Mouse (Mus musculus): ENCODE results near the gene 3830406C13Rik. TPM values are rescaled to one million over a fixed set of nuclear protein-coding genes. Genes with fewer than 3 reads are reported as not detected.

3830406C13Rik gene
- total RNA-seq, 1 experiment = 8.3 TPM

DNA sequence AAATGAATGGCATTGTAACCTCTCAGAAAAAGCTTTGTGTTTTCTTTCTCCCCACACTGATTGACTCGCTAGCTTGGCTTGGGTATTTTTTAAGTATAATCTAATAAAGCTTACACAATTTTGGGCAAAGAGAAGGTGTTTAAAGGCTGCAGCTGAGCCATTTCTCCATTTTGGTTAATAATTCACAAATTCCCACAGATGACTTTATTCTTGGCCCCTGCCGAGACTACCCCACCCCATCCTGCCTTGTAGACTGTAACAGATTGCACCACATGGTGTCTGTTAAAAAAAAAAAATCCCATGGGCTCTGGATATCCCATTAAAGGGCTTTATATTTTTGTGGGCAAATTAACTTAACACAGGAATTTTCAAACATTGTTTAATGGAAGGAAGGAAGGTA, 19.1 kb downstream of the 3830406C13Rik start:
- no peak overlapping the region for H3K27ac ChIP-seq (ENCODE audit: insufficient read depth, low read depth, low read length, poor library complexity, severe bottlenecking)
- H3K9ac ChIP-seq (ENCODE audit: insufficient read depth, low read depth, low read length, poor library complexity, severe bottlenecking) = no peak overlapping the region
- no peak overlapping the region for H3K4me3 ChIP-seq (ENCODE audit: insufficient read depth in 1 of 2, low read depth in 1 of 2, low read length in 2 of 2, poor library complexity in 1 of 2, severe bottlenecking in 1 of 2)
- no peaks in the 10 kb centered on the region; the same call in 1 of the 2 replicates for H3K36me3 ChIP-seq (ENCODE audit: control insufficient read depth, insufficient read depth, low read length, poor library complexity, severe bottlenecking)
- in situ Hi-C loops (cut with MboI; ENCODE audit: low sequenced_read_pairs in 2 of 2, unreplicated experiment in 2 of 2) = no loop called here
- no peaks in the 10 kb centered on the region for H3K9me3 ChIP-seq (ENCODE audit: control insufficient read depth, insufficient read depth, low read depth, low read length)
- no peak for DNase-seq (ENCODE audit: low read depth, low spot score)
- H3K4me1 ChIP-seq (ENCODE audit: control insufficient read depth in 2 of 2, insufficient read depth in 2 of 2, low read length in 2 of 2, poor library complexity in 1 of 2) = peaks cover 2 to 9% of the 10 kb centered on the region in 2 experiments; a peak in 2 of 4 replicates
- TF ChIP-seq ZNF384 (IDR thresholded peaks at IDR 0.05; ENCODE audit: low read depth, low read length) (no peak), HCFC1 (IDR thresholded peaks at IDR 0.05; ENCODE audit: borderline replicate concordance, insufficient read depth, low read length) (no peak), CHD2 (IDR thresholded peaks at IDR 0.05; ENCODE audit: low read depth, low read length) (no peak), MAFK (IDR thresholded peaks at IDR 0.05; ENCODE audit: insufficient read depth, low read depth, low read length) (no peak), ZC3H11A (IDR thresholded peaks at IDR 0.05; ENCODE audit: borderline replicate concordance, low read depth, low read length) (no peak)

DNA sequence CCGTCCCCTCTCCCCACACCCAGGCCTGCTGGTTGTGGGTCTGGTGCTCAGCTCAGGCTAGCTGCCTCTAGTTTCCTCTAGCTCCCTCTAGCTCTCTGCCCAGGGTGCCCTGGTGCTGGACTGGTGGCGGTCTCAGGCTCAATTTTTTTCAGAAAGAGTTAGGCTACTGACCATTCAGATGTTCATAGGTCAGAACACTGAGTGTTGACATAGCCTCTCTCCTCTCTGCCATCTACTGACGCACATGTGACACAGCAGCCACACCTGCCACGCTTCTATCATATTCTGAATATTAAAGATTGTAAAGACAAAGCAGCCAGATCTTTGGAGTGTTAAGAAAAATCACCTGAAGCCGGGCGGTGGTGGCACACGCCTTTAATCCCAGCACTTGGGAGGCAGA, 49.6 kb downstream of the 3830406C13Rik start:
- no peak overlapping the region for H3K4me3 ChIP-seq (ENCODE audit: insufficient read depth in 1 of 2, low read depth in 1 of 2, low read length in 2 of 2, poor library complexity in 1 of 2, severe bottlenecking in 1 of 2)
- H3K36me3 ChIP-seq (ENCODE audit: control insufficient read depth, insufficient read depth, low read length, poor library complexity, severe bottlenecking) = no peaks in the 10 kb centered on the region
- H3K4me1 ChIP-seq (ENCODE audit: control insufficient read depth in 2 of 2, insufficient read depth in 2 of 2, low read length in 2 of 2, poor library complexity in 1 of 2) = peaks cover 3 to 6% of the 10 kb centered on the region in 2 experiments; a peak in 2 of 4 replicates
- no peaks in the 10 kb centered on the region for H3K9me3 ChIP-seq (ENCODE audit: control insufficient read depth, insufficient read depth, low read depth, low read length)
- no peak overlapping the region for H3K9ac ChIP-seq (ENCODE audit: insufficient read depth, low read depth, low read length, poor library complexity, severe bottlenecking)
- no peak for DNase-seq (ENCODE audit: low read depth, low spot score)
- H3K27ac ChIP-seq (ENCODE audit: insufficient read depth, low read depth, low read length, poor library complexity, severe bottlenecking) = no peak overlapping the region
- in situ Hi-C loops (cut with MboI; ENCODE audit: low sequenced_read_pairs in 2 of 2, unreplicated experiment in 2 of 2) = no loop called here
- TF ChIP-seq MAFK (IDR thresholded peaks at IDR 0.05; ENCODE audit: insufficient read depth, low read depth, low read length) = no peak
- TF ChIP-seq ZC3H11A (IDR thresholded peaks at IDR 0.05; ENCODE audit: borderline replicate concordance, low read depth, low read length) = no peak
- no peak for TF ChIP-seq CHD2 (IDR thresholded peaks at IDR 0.05; ENCODE audit: low read depth, low read length)
- TF ChIP-seq HCFC1 (IDR thresholded peaks at IDR 0.05; ENCODE audit: borderline replicate concordance, insufficient read depth, low read length) = no peak
- TF ChIP-seq ZNF384 (IDR thresholded peaks at IDR 0.05; ENCODE audit: low read depth, low read length) = no peak

DNA sequence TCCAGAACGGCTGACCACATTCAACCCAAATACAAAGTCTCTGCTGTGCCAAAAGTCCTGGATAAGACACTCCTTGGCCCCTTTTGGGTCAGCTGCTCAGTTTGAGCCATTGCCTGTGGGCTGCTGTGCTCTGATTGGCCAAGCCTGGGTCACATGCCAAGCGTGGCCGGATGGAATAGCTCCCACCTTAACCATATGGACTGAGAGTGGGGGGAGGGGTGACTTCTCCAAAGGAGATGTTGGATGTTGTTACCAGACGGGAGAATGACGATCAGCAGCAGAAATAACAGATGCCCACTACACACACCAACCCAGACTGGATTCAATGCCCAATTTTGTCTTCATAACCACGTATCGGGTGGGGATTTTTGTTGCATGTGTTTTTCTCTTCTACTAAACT, 51.0 kb downstream of the 3830406C13Rik start:
- Histone ChIP-seq H3K4me3 (ENCODE audit: insufficient read depth in 1 of 2, low read depth in 1 of 2, low read length in 2 of 2, poor library complexity in 1 of 2, severe bottlenecking in 1 of 2) (no peak overlapping the region), H3K27ac (ENCODE audit: insufficient read depth, low read depth, low read length, poor library complexity, severe bottlenecking) (no peak overlapping the region), H3K36me3 (ENCODE audit: control insufficient read depth, insufficient read depth, low read length, poor library complexity, severe bottlenecking) (no peaks in the 10 kb centered on the region), H3K9me3 (ENCODE audit: control insufficient read depth, insufficient read depth, low read depth, low read length) (no peaks in the 10 kb centered on the region), H3K4me1 (ENCODE audit: control insufficient read depth in 2 of 2, insufficient read depth in 2 of 2, low read length in 2 of 2, poor library complexity in 1 of 2) (peaks cover 3 to 6% of the 10 kb centered on the region in 2 experiments; a peak in 2 of 4 replicates), H3K9ac (ENCODE audit: insufficient read depth, low read depth, low read length, poor library complexity, severe bottlenecking) (no peak overlapping the region)
- no peak for DNase-seq (ENCODE audit: low read depth, low spot score)
- in situ Hi-C loops (cut with MboI; ENCODE audit: low sequenced_read_pairs in 2 of 2, unreplicated experiment in 2 of 2) = no loop called here
- no peak for TF ChIP-seq CHD2 (IDR thresholded peaks at IDR 0.05; ENCODE audit: low read depth, low read length)
- TF ChIP-seq ZNF384 (IDR thresholded peaks at IDR 0.05; ENCODE audit: low read depth, low read length) = no peak
- TF ChIP-seq HCFC1 (IDR thresholded peaks at IDR 0.05; ENCODE audit: borderline replicate concordance, insufficient read depth, low read length) = no peak

DNA sequence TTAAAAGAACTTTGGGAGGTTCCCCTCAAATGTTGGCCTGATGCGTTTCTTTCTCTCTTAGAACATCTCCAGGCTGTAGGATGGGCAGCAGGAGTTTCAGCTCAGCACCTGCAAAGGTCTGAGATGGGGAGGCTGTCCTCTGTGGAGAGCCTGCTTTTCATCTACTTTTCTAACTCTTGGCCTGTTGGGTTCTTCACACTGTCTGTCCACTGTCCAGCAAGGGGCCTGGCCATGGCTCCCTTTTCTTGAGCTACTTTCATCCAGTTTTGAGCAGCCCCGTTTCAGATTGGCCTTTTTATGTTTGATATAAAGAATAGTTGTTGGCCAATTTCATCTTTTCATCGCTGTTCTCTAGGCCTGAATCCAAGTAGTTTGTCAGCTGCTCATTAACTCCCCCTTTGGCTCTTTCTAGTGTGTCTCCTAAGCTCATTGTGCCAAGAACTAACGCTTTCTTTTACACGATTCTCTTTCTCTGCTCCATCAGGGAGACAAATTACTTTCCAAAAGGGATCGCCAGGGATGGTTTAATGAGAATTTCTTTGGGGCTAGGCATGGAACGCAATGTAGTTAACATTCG, 53.5 kb downstream of the 3830406C13Rik start:
- TF ChIP-seq CHD2 (IDR thresholded peaks at IDR 0.05; ENCODE audit: low read depth, low read length) (no peak), HCFC1 (IDR thresholded peaks at IDR 0.05; ENCODE audit: borderline replicate concordance, insufficient read depth, low read length) (no peak), ZC3H11A (IDR thresholded peaks at IDR 0.05; ENCODE audit: borderline replicate concordance, low read depth, low read length) (no peak), MAFK (IDR thresholded peaks at IDR 0.05; ENCODE audit: insufficient read depth, low read depth, low read length) (no peak), ZNF384 (IDR thresholded peaks at IDR 0.05; ENCODE audit: low read depth, low read length) (no peak; the same call in 1 of the 2 replicates)
- Histone ChIP-seq H3K4me1 (ENCODE audit: control insufficient read depth in 2 of 2, insufficient read depth in 2 of 2, low read length in 2 of 2, poor library complexity in 1 of 2) (peaks cover 3 to 6% of the 10 kb centered on the region in 2 experiments; a peak in 2 of 4 replicates), H3K9ac (ENCODE audit: insufficient read depth, low read depth, low read length, poor library complexity, severe bottlenecking) (no peak overlapping the region), H3K9me3 (ENCODE audit: control insufficient read depth, insufficient read depth, low read depth, low read length) (no peaks in the 10 kb centered on the region), H3K27ac (ENCODE audit: insufficient read depth, low read depth, low read length, poor library complexity, severe bottlenecking) (no peak overlapping the region), H3K36me3 (ENCODE audit: control insufficient read depth, insufficient read depth, low read length, poor library complexity, severe bottlenecking) (no peaks in the 10 kb centered on the region), H3K4me3 (ENCODE audit: insufficient read depth in 1 of 2, low read depth in 1 of 2, low read length in 2 of 2, poor library complexity in 1 of 2, severe bottlenecking in 1 of 2) (no peak overlapping the region)
- in situ Hi-C loops (cut with MboI; ENCODE audit: low sequenced_read_pairs in 2 of 2, unreplicated experiment in 2 of 2) = no loop called here
- no peak for DNase-seq (ENCODE audit: low read depth, low spot score)

Data from ES-E14 (cell line).